Mouse (Mus musculus): Measurements from ENCODE around the gene Fndc3b. TPM values are rescaled to one million over a fixed set of nuclear protein-coding genes. Genes with fewer than 3 reads are reported as not detected.

Fndc3b gene
- polyA plus RNA-seq, 1 experiment from 2014 or later = 12.8 TPM

GRCm38 (mm10) chr3:27713971-27714370 lies 2.9 kb upstream of the Fndc3b start:
- H3K27me3 ChIP-seq (ENCODE audit: control insufficient read depth, insufficient read depth, low read length) = no peaks in the 10 kb centered on the region
- DNase-seq (ENCODE audit: low spot score) (no peak), ATAC-seq (ENCODE audit: low FRiP score) (no peak)
- no peak overlapping the region for H3K4me2 ChIP-seq (replicated peaks; ENCODE audit: low read depth, low read length)
- no peak overlapping the region for H3K4me3 ChIP-seq (ENCODE audit: low read depth, low read length)
- no peak overlapping the region for H3K27ac ChIP-seq (ENCODE audit: low read depth, low read length)
- H3K9ac ChIP-seq (ENCODE audit: low read depth, low read length) = no peak overlapping the region
- no peaks in the 10 kb centered on the region for H3K9me3 ChIP-seq (ENCODE audit: control insufficient read depth, low read length)
- H3K36me3 ChIP-seq (ENCODE audit: control insufficient read depth, insufficient read depth, low read length) = no peaks in the 10 kb centered on the region
- WGBS = 62% methylated on average over 4 of the region's 4 CpGs
- no peaks in the 10 kb centered on the region; the same call in none of the 2 replicates for H3K4me1 ChIP-seq (replicated peaks; ENCODE audit: control insufficient read depth, insufficient read depth, low read length)

DNA sequence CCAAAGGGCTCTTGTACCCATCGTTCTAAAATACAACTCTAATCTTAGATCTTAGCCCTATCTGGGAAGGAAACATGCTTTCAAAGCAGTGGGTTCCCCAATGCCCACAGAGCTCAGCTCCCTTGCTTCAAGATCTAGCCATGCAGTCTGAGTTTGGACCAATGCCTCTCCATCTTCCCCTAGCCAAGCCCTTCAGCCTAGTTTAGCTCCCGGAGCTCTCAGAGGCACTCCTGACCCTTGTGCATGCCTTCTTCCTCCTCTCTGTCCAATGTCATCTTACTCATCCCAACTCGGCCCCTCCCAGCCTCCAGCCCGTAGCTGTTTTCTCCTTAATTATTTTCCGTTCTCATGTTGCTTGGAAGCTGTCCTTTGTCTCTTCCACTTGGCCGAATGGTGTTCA lies 1.3 kb upstream of the Fndc3b start:
- no peaks in the 10 kb centered on the region for H3K27me3 ChIP-seq (ENCODE audit: control insufficient read depth, insufficient read depth, low read length)
- WGBS = 59% methylated on average over 6 of the region's 6 CpGs
- H3K4me1 ChIP-seq (replicated peaks; ENCODE audit: control insufficient read depth, insufficient read depth, low read length) = no peaks in the 10 kb centered on the region; the same call in none of the 2 replicates
- no peaks in the 10 kb centered on the region for H3K9me3 ChIP-seq (ENCODE audit: control insufficient read depth, low read length)
- no peak overlapping the region for H3K4me2 ChIP-seq (replicated peaks; ENCODE audit: low read depth, low read length)
- no peak for ATAC-seq (ENCODE audit: low FRiP score)
- no peak for DNase-seq (ENCODE audit: low spot score)
- H3K9ac ChIP-seq (ENCODE audit: low read depth, low read length) = no peak overlapping the region
- H3K27ac ChIP-seq (ENCODE audit: low read depth, low read length) = no peak overlapping the region
- H3K36me3 ChIP-seq (ENCODE audit: control insufficient read depth, insufficient read depth, low read length) = no peaks in the 10 kb centered on the region
- H3K4me3 ChIP-seq (ENCODE audit: low read depth, low read length) = no peak overlapping the region

GRCm38 (mm10) chr3:27709906-27710647 lies 1.0 kb downstream of the Fndc3b start:
- peak; percentile 63 for ATAC-seq (ENCODE audit: low FRiP score)

DNA sequence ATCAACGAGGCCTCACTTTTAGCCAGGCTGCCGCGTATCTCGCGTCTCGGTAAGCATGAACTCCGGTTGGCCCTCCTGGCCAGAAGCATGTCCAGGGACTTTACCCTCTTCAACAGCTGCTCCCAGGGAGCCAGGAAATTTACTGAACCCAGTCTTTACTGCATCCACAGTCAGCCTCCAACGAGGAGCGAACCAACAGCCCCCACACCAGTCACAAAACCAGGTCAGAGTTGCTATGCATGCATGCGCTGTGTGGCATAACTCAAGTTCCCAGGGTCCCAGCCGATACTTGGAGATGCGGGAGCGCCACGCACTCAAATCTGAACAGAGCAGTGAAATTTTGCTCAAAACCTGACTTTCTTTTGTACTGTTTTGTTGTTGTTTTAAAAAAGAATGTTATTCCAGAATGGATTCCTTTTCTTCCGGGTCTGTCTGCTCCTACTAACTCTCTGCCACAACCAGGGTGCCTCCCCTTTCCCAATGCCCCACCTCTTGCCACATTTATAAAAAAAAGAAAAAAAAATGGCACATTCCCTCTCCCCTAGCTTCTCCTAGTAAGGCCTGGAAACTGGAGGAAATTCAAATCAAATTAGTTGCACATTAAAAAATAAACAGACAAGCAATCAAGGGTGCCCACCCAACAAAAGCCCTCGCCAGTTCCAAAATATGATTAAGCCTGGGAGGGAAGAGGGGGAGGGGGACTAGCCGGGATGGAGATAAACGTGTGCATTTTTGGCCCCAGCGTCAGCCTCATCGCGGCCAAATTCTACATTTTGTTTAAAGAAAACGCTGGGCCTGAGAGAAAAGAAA lies 1.8 kb downstream of the Fndc3b start:
- H3K36me3 ChIP-seq (ENCODE audit: control insufficient read depth, insufficient read depth, low read length) = no peaks in the 10 kb centered on the region
- peak overlapping the region; percentile 77 for H3K9ac ChIP-seq (ENCODE audit: low read depth, low read length)
- no peak overlapping the region for H3K27ac ChIP-seq (ENCODE audit: low read depth, low read length)
- H3K27me3 ChIP-seq (ENCODE audit: control insufficient read depth, insufficient read depth, low read length) = no peaks in the 10 kb centered on the region
- WGBS = under 1% methylated on average over 22 of the region's 22 CpGs
- H3K4me1 ChIP-seq (replicated peaks; ENCODE audit: control insufficient read depth, insufficient read depth, low read length) = no peaks in the 10 kb centered on the region; the same call in none of the 2 replicates
- H3K9me3 ChIP-seq (ENCODE audit: control insufficient read depth, low read length) = no peaks in the 10 kb centered on the region
- DNase-seq (ENCODE audit: low spot score) = peak; percentile 59
- no peak for ATAC-seq (ENCODE audit: low FRiP score)
- H3K4me3 ChIP-seq (ENCODE audit: low read depth, low read length) = peak overlapping the region; percentile 71
- H3K4me2 ChIP-seq (replicated peaks; ENCODE audit: low read depth, low read length) = peak overlapping the region; percentile 71

More at GRCm38 (mm10) chr3:27709906-27710647, 1.0 kb downstream of the Fndc3b start:
- Histone ChIP-seq H3K9me3 (ENCODE audit: control insufficient read depth, low read length) (no peaks in the 10 kb centered on the region), H3K4me3 (ENCODE audit: low read depth, low read length) (peak overlapping the region; percentile 71), H3K9ac (ENCODE audit: low read depth, low read length) (peak overlapping the region; percentile 77), H3K27ac (ENCODE audit: low read depth, low read length) (peak overlapping the region; percentile 92), H3K36me3 (ENCODE audit: control insufficient read depth, insufficient read depth, low read length) (no peaks in the 10 kb centered on the region), H3K4me2 (replicated peaks; ENCODE audit: low read depth, low read length) (peak overlapping the region; percentile 71), H3K4me1 (replicated peaks; ENCODE audit: control insufficient read depth, insufficient read depth, low read length) (no peaks in the 10 kb centered on the region; the same call in none of the 2 replicates), H3K27me3 (ENCODE audit: control insufficient read depth, insufficient read depth, low read length) (no peaks in the 10 kb centered on the region)
- peak; percentile 79 for DNase-seq (ENCODE audit: low spot score)
- under 1% methylated on average over 65 of the region's 86 CpGs for WGBS

GRCm38 (mm10) chr3:27708581-27708980 lies 2.5 kb downstream of the Fndc3b start:
- DNase-seq (ENCODE audit: low spot score) (peak; percentile 12), ATAC-seq (ENCODE audit: low FRiP score) (no peak)
- WGBS = 26% methylated on average over 5 of the region's 5 CpGs
- Histone ChIP-seq H3K4me3 (ENCODE audit: low read depth, low read length) (peak overlapping the region; percentile 71), H3K27ac (ENCODE audit: low read depth, low read length) (no peak overlapping the region), H3K36me3 (ENCODE audit: control insufficient read depth, insufficient read depth, low read length) (no peaks in the 10 kb centered on the region), H3K27me3 (ENCODE audit: control insufficient read depth, insufficient read depth, low read length) (no peaks in the 10 kb centered on the region), H3K9ac (ENCODE audit: low read depth, low read length) (peak overlapping the region; percentile 52; the same call in 1 of the 2 replicates), H3K4me1 (replicated peaks; ENCODE audit: control insufficient read depth, insufficient read depth, low read length) (no peaks in the 10 kb centered on the region; the same call in none of the 2 replicates), H3K4me2 (replicated peaks; ENCODE audit: low read depth, low read length) (peak overlapping the region; percentile 71; the same call in 1 of the 2 replicates), H3K9me3 (ENCODE audit: control insufficient read depth, low read length) (no peaks in the 10 kb centered on the region)

- Histone ChIP-seq H3K4me3 (ENCODE audit: low read depth, low read length) (no peak overlapping the region), H3K36me3 (ENCODE audit: control insufficient read depth, insufficient read depth, low read length) (no peaks in the 10 kb centered on the region), H3K27me3 (ENCODE audit: control insufficient read depth, insufficient read depth, low read length) (no peaks in the 10 kb centered on the region), H3K9ac (ENCODE audit: low read depth, low read length) (no peak overlapping the region), H3K4me1 (replicated peaks; ENCODE audit: control insufficient read depth, insufficient read depth, low read length) (no peaks in the 10 kb centered on the region; the same call in 1 of the 2 replicates), H3K4me2 (replicated peaks; ENCODE audit: low read depth, low read length) (no peak overlapping the region), H3K27ac (ENCODE audit: low read depth, low read length) (no peak overlapping the region), H3K9me3 (ENCODE audit: control insufficient read depth, low read length) (no peaks in the 10 kb centered on the region)
- WGBS = 84% methylated on average over 6 of the region's 6 CpGs
- DNase-seq (ENCODE audit: low spot score) (no peak), ATAC-seq (ENCODE audit: low FRiP score) (no peak)
These were observed 5.3 kb downstream of the Fndc3b start for GRCm38 (mm10) chr3:27705761-27706160.

GRCm38 (mm10) chr3:27705056-27705455 lies 6.1 kb downstream of the Fndc3b start:
- Histone ChIP-seq H3K9me3 (ENCODE audit: control insufficient read depth, low read length) (no peaks in the 10 kb centered on the region), H3K9ac (ENCODE audit: low read depth, low read length) (no peak overlapping the region), H3K4me3 (ENCODE audit: low read depth, low read length) (no peak overlapping the region), H3K4me1 (replicated peaks; ENCODE audit: control insufficient read depth, insufficient read depth, low read length) (no peaks in the 10 kb centered on the region; the same call in 1 of the 2 replicates), H3K27ac (ENCODE audit: low read depth, low read length) (no peak overlapping the region), H3K36me3 (ENCODE audit: control insufficient read depth, insufficient read depth, low read length) (no peaks in the 10 kb centered on the region), H3K4me2 (replicated peaks; ENCODE audit: low read depth, low read length) (no peak overlapping the region), H3K27me3 (ENCODE audit: control insufficient read depth, insufficient read depth, low read length) (no peaks in the 10 kb centered on the region)
- ATAC-seq (ENCODE audit: low FRiP score) = no peak
- no peak for DNase-seq (ENCODE audit: low spot score)
- WGBS = 60% methylated on average over 4 of the region's 4 CpGs

GRCm38 (mm10) chr3:27704641-27705040 lies 6.5 kb downstream of the Fndc3b start:
- Histone ChIP-seq H3K9me3 (ENCODE audit: control insufficient read depth, low read length) (no peaks in the 10 kb centered on the region), H3K4me2 (replicated peaks; ENCODE audit: low read depth, low read length) (no peak overlapping the region), H3K4me1 (replicated peaks; ENCODE audit: control insufficient read depth, insufficient read depth, low read length) (no peaks in the 10 kb centered on the region; the same call in 1 of the 2 replicates), H3K27ac (ENCODE audit: low read depth, low read length) (no peak overlapping the region), H3K9ac (ENCODE audit: low read depth, low read length) (no peak overlapping the region), H3K36me3 (ENCODE audit: control insufficient read depth, insufficient read depth, low read length) (no peaks in the 10 kb centered on the region), H3K4me3 (ENCODE audit: low read depth, low read length) (no peak overlapping the region), H3K27me3 (ENCODE audit: control insufficient read depth, insufficient read depth, low read length) (no peaks in the 10 kb centered on the region)
- no peak for DNase-seq (ENCODE audit: low spot score)
- ATAC-seq (ENCODE audit: low FRiP score) = no peak
- 88% methylated on average over 9 of the region's 9 CpGs for WGBS

Data from hindbrain, embryonic 11.5 days (tissue).